Mouse (Mus musculus) forebrain, postnatal 0 days (tissue): Measurements from ENCODE around the gene Kctd11. TPM values are rescaled to one million over a fixed set of nuclear protein-coding genes. Genes with fewer than 3 reads are reported as not detected.

Experiments used
- ATAC-seq: fragments of 200-750 bp; cut with Nextera tagmentation; 2 replicates; pipeline ENCODE4 v1.8.0; 2017; ENCODE audit warnings: mild to moderate bottlenecking, moderate library complexity
- DNase-seq: peaks from one replicate; pipeline ENCODE4 v3.0.0-alpha.2; 2015
- H3K27ac ChIP-seq: fragments of 300-500 bp; sonication (generic); 2 replicates; pipeline ENCODE4 v1.5.1; 2014; ENCODE audit warnings: low read depth, mild to moderate bottlenecking, antibody characterized with exemption, low read length, moderate library complexity, mixed read lengths
- H3K27me3 ChIP-seq: fragments of 300-500 bp; sonication (generic); 2 replicates; pipeline ENCODE4 v1.6.1; 2014; ENCODE audit warnings: mild to moderate bottlenecking, low read length, mixed read lengths; ENCODE audit not compliant: insufficient read depth
- H3K36me3 ChIP-seq: fragments of 300-500 bp; sonication (generic); 2 replicates; pipeline ENCODE4 v1.6.1; 2014; ENCODE audit warnings: mild to moderate bottlenecking, moderate library complexity; ENCODE audit not compliant: insufficient read depth
- H3K4me1 ChIP-seq: fragments of 300-500 bp; sonication (generic); 2 replicates; pipeline ENCODE4 v1.6.1; 2014; ENCODE audit warnings: antibody characterized with exemption; ENCODE audit not compliant: insufficient read depth
- H3K4me2 ChIP-seq: fragments of 300-500 bp; sonication (generic); 2 replicates; pipeline ENCODE4 v1.6.1; 2014; ENCODE audit warnings: low read depth, mild to moderate bottlenecking, moderate library complexity
- H3K4me3 ChIP-seq: fragments of 300-500 bp; sonication (generic); 2 replicates; pipeline ENCODE4 v1.5.1; 2014; ENCODE audit warnings: low read depth, low read length, mixed read lengths
- H3K9ac ChIP-seq: fragments of 300-500 bp; sonication (generic); 2 replicates; pipeline ENCODE4 v1.6.1; 2014; ENCODE audit warnings: mild to moderate bottlenecking
- H3K9me3 ChIP-seq: fragments of 300-500 bp; sonication (generic); 2 replicates; pipeline ENCODE4 v1.6.1; 2016; ENCODE audit warnings: low read length
- CTCF ChIP-seq: sonication (generic); IDR thresholded peaks from 2 replicates; pipeline ENCODE4 v1.5.1; 2016; ENCODE audit warnings: antibody characterized with exemption, control low read depth, low read depth
- WGBS: fragments of 180-500 bp; shearing (Covaris S2); extraction: QIAGEN DNeasy Blood & Tissue Kit; methylation state at CpG from one replicate; pipeline ENCODE4 v1.1.7; 2014; 5-methylcytosine and 5-hydroxymethylcytosine counted together
- polyA plus RNA-seq: library from polyadenylated mRNA; unstranded; fragments of >200 nt; fragmentation: Nextera tagmentation; extraction: Ambion mirVana; gene quantifications from 2 replicates; pipeline ENCODE4 v1.2.1, GENCODE M21; 2015
- total RNA-seq: library from RNA; depleted of rRNA; stranded (reverse); fragments of >200 nt; gene quantifications from 2 replicates; pipeline ENCODE4 v1.2.3, GENCODE M21; 2014

Gene Kctd11
- total and polyA plus RNA-seq, 2 experiments from 2014 or later = 0.88 to 1.0 TPM

DNA sequence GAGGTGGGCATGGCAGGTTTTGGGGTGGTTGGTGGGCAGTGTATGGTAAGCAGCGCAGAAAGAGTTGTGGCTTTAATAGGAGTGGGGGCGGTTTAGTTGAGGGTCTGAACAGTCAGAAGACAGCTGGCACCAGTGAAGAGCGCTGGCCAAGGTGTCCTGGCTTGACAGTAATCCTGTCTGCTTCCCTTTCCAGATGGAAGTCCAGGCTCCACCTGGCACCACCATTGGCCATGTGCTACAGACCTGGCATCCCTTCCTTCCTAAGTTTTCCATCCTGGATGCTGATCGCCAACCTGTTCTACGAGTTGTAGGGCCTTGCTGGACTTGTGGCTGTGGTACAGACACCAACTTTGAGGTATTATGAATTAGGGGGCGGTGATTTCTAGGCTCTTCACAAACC lies 33.2 kb downstream of the Kctd11 start:
- WGBS = 96% methylated on average over 6 of the region's 6 CpGs
- Histone ChIP-seq H3K4me3 (0 out of 2 replicates have a peak overlapping the region, but pooled peaks have one; percentile 74), H3K4me2 (peak overlapping the region; percentile 62), H3K36me3 (peaks cover 42% of the 10 kb centered on the region), H3K27ac (no peak overlapping the region), H3K27me3 (no peaks in the 10 kb centered on the region), H3K9me3 (no peaks in the 10 kb centered on the region), H3K9ac (no peak overlapping the region), H3K4me1 (peaks cover 11% of the 10 kb centered on the region)
- DNase-seq = no peak
- no peak for ATAC-seq
- TF ChIP-seq CTCF = no peak

DNA sequence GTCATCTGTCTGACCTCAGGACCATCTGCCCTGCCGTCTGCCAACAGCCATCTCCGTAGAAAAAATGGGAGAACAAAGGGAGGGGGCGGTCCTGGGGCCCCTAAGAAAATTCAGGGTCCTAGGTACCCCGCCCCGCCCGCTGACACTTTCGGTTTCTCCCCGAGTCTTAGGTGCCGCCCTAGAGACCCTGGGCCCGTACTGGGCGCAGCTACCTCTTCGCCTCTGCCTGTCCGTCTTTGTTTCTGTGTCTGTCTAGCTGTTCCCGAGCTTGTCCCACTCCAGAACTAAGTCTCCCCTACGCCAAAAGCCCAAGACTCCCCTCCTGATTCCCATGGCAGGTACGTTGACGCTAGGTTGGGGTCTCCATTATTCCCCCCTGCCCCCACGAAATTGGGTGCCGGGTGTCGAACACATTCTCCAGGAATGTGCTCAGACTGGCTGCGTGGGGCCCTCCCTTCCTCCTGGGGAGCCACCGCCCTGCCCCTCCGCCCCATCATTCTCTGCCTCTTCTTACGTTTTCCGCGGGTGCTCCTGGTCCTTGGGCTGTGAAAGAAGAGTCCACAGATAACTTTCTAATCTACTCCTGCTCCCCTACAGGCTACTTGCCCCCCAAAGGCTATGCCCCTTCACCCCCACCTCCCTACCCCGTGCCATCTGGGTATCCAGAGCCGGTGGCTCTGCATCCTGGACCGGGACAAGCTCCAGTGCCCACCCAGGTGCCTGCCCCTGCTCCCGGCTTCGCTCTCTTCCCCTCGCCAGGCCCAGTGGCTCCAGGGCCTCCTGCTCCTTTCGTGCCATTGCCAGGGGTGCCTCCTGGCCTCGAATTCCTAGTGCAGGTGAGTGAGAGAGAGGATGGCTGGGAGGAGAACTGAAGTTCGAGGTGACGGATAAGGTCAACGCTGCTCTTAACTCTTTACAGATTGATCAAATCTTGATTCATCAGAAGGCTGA lies 34.2 kb downstream of the Kctd11 start:
- Histone ChIP-seq H3K9me3 (no peaks in the 10 kb centered on the region), H3K4me1 (peaks cover 11% of the 10 kb centered on the region), H3K4me3 (peak overlapping the region; percentile 74), H3K9ac (peak overlapping the region; percentile 96), H3K27me3 (no peaks in the 10 kb centered on the region), H3K36me3 (peaks cover 38% of the 10 kb centered on the region), H3K27ac (peak overlapping the region; percentile 80), H3K4me2 (peak overlapping the region; percentile 62)
- peak; percentile 40 for ATAC-seq
- TF ChIP-seq CTCF = no peak
- WGBS = 11% methylated on average over 37 of the region's 37 CpGs
- DNase-seq = peak; percentile 64

DNA sequence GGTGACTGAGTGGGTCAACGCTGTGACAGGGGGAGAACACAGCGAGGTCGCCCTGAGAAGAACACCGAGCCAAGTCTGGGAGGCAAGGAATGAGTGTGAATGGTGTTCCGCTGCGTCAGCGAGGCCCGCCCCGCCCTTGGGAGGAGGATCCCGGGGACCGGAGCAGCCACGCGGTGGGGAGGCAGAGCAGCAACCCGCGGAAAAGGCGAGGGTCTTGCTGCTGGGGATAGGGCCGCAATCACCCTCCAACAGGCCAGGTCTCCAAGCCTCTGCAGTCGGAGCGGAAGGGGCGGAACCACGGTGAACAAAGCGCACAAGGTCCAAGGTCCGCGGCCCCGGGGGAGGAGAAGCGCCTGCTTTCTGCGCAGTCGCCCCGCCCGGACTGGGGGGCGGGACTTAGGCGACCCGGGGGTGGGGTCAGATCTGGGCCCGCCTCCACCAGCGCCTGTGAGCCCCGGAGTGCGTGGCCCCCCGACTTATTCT lies 35.0 kb downstream of the Kctd11 start, which contains the start of gene Plscr3:
Gene Plscr3 (plus strand): TSS at position 179 of the 483 bp plus-strand sequence.
- H3K9me3 ChIP-seq = no peaks in the 10 kb centered on the region
- peak within 1 kb of the TSS; percentile 96 for H3K9ac ChIP-seq
- H3K4me2 ChIP-seq = peak within 1 kb of the TSS; percentile 62
- no peaks in the 10 kb centered on the region for H3K27me3 ChIP-seq
- TF ChIP-seq CTCF = peak; percentile 19
- DNase-seq (peak; percentile 94), ATAC-seq (peak; percentile 96)
- 1% methylated on average over 37 of the region's 38 CpGs for WGBS
- peaks cover 30% of the 10 kb centered on the region for H3K36me3 ChIP-seq
- H3K27ac ChIP-seq = peak within 1 kb of the TSS; percentile 80
- peak within 1 kb of the TSS; percentile 74 for H3K4me3 ChIP-seq
- H3K4me1 ChIP-seq = peaks cover 11% of the 10 kb centered on the region

- DNase-seq = no peak
- Histone ChIP-seq H3K9me3 (no peaks in the 10 kb centered on the region), H3K4me1 (peaks cover 20% of the 10 kb centered on the region), H3K36me3 (no peaks in the 10 kb centered on the region), H3K4me3 (peak overlapping the region; percentile 87), H3K4me2 (peak overlapping the region; percentile 95), H3K27me3 (no peaks in the 10 kb centered on the region), H3K9ac (peak overlapping the region; percentile 72), H3K27ac (peak overlapping the region; percentile 88)
- no peak; the same call in 1 of the 2 replicates for ATAC-seq
- WGBS = 3% methylated on average over 7 of the region's 7 CpGs
- no peak for TF ChIP-seq CTCF
Observed at GRCm38 (mm10) chr11:69838714-69839104, 42.5 kb downstream of the Kctd11 start.

GRCm38 (mm10) chr11:69837952-69838713 lies 43.1 kb downstream of the Kctd11 start, which contains the start of gene Tmem256:
TSS of gene Tmem256 (plus strand) at chr11:69838514.
- Histone ChIP-seq H3K4me1 (peaks cover 22% of the 10 kb centered on the region), H3K27me3 (no peaks in the 10 kb centered on the region), H3K9me3 (no peaks in the 10 kb centered on the region), H3K27ac (peak within 1 kb of the TSS; percentile 97), H3K36me3 (peaks cover 5% of the 10 kb centered on the region), H3K4me2 (peak within 1 kb of the TSS; percentile 95), H3K9ac (peak within 1 kb of the TSS; percentile 96), H3K4me3 (peak within 1 kb of the TSS; percentile 87)
- ATAC-seq = peak; percentile 94
- peak; percentile 99 for DNase-seq
- WGBS = 1% methylated on average over 34 of the region's 34 CpGs
- TF ChIP-seq CTCF = no peak

DNA sequence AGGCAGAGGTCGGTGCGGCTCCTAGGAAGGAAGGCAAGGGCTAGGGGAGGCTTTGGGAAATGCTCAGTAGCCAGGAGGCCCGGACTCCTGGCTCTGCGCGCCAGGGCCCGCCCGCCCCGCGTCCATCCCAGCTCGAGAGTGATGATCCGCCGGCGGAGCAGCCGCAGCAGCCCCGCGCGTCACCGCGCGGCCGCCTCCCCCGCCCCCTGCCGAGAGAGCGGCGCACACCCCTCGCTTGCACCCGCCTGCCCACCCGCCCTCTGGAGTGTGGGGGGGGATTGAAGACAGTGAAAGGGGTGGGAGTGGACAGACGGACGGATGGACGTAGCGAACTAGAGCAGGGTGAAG lies 43.6 kb downstream of the Kctd11 start, which contains the start of gene Nlgn2:
Gene Nlgn2 (minus strand): TSS at position 181 of the 348 bp plus-strand sequence.
- peak; percentile 50; the same call in 1 of the 2 replicates for TF ChIP-seq CTCF
- peak within 1 kb of the TSS; percentile 97 for H3K27ac ChIP-seq
- peak within 1 kb of the TSS; percentile 95 for H3K4me2 ChIP-seq
- H3K4me1 ChIP-seq = peaks cover 22% of the 10 kb centered on the region
- WGBS = 1% methylated on average over 26 of the region's 32 CpGs
- H3K4me3 ChIP-seq = peak within 1 kb of the TSS; percentile 87
- H3K36me3 ChIP-seq = peaks cover 11% of the 10 kb centered on the region
- DNase-seq = peak; percentile 93
- H3K9me3 ChIP-seq = no peaks in the 10 kb centered on the region
- H3K9ac ChIP-seq = peak within 1 kb of the TSS; percentile 96
- H3K27me3 ChIP-seq = no peaks in the 10 kb centered on the region
- ATAC-seq = peak; percentile 81
